Mouse (Mus musculus) CD4-positive, CD25-positive, alpha-beta regulatory T cell, adult 2 months (primary cell): ENCODE data around the gene 6430571L13Rik.
A peak's percentile ranks its signal among the peaks of the same experiment; 100 is the strongest.

ENCODE experiments used
- DNase-seq: peaks from one replicate; pipeline ENCODE4 v3.0.0-alpha.2; 2012; ENCODE audit warnings: low read depth, low spot score

Gene 6430571L13Rik

GRCm38 (mm10) chr9:107384396-107384795 lies 44.0 kb downstream of the 6430571L13Rik start:
- DNase-seq, result no peak

- peak; percentile 67 for DNase-seq
Measured at GRCm38 (mm10) chr9:107386722-107387121, 46.3 kb downstream of the 6430571L13Rik start.

GRCm38 (mm10) chr9:107387708-107388107 lies 47.3 kb downstream of the 6430571L13Rik start:
- DNase-seq, result no peak

GRCm38 (mm10) chr9:107388263-107388662 lies 47.9 kb downstream of the 6430571L13Rik start:
- DNase-seq, result no peak

GRCm38 (mm10) chr9:107396397-107396796 lies 56.0 kb downstream of the 6430571L13Rik start:
- DNase-seq, result peak; percentile 15

- no peak for DNase-seq
Measured at GRCm38 (mm10) chr9:107398968-107399367, 58.6 kb downstream of the 6430571L13Rik start.

- peak; percentile 6 for DNase-seq
Measured at GRCm38 (mm10) chr9:107399491-107399971, 59.1 kb downstream of the 6430571L13Rik start, which contains the start of gene Cacna2d2. TSS of gene Cacna2d2 (plus strand) at chr9:107399612.

GRCm38 (mm10) chr9:107400060-107400511 lies 59.7 kb downstream of the 6430571L13Rik start:
- no peak for DNase-seq

- DNase-seq, result no peak
Measured at GRCm38 (mm10) chr9:107400666-107401285, 60.4 kb downstream of the 6430571L13Rik start.
